Mouse (Mus musculus): Measurements from ENCODE around the gene Dedd. TPM values are rescaled to one million over a fixed set of nuclear protein-coding genes. Genes with fewer than 3 reads are reported as not detected.
"Not testable (repeated sequence)": the region's sequence is repeated elsewhere in the genome, so short reads cannot be mapped to it uniquely, and the experiment has no call there.

The Dedd gene
- polyA plus RNA-seq, 1 experiment from 2014 or later, result 38.6 TPM

DNA sequence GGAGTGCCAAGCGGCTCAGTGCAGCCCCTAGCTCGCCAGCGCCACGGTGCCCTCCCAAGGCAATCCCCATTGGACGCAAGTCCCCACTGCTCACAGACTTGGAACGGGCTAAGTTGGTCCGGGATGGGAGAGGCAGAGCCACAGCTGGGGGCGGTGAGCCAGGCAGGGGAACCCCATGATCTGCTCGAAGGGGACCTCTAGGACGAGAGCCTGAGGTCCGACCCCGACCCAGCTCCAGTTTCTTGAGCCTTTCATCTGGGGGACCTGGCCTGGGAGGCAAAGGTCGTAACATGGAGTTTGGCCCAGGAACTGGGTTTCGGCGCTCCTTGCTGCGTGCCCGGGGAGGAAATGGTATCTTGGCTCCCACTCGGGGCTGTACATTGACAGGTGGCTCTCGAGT is 42.4 kb upstream of the Dedd start:
- WGBS, result 92% methylated on average over 19 of the region's 19 CpGs
- Histone ChIP-seq H3K9ac (0 out of 2 replicates have a peak overlapping the region, but pooled peaks have one; percentile 32), H3K36me3 (peaks cover 62% of the 10 kb centered on the region)

DNA sequence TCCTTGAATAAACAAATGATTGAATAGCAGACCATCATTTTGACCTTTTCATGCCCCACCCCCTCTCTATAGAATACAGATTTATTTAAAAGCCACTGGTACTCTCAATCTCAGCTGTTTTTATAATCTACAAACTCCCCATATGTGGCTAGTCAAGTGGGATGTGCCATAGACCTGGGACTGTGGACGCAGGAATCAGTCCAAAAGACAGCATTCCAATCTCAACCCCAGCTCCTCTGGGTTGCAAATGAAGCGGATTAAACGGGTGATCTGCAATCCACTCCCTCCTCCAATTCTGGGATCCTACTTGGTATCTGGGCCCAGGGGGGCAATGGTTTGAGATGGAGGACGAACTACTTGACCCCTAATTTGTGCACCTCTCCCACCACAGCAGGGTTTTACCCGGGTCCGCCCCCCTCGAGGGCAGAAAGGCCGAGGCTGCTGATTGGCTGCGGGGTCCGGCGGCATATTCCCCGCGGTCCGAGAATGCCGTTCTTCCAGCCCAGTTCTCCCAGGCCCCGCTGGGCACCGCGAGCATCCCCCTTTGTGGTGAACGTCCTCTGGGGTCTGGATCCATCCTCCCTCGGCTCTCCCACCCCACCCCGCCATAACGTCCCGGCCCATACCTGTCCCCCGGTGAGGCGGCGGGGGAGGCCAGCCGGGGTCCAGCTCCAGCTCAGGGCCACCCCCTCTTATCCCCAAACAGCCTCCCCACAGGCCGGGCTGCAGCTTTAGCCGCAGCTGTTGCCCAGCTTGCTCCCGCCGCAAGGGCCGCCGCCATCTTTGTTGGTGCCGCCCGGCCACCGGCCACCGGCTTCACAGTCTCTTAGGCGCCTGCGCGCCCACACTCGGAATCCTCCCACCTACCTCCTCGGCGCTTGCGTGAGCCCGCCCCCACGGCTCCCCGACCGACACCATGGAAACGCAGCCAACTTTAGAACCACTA is 41.5 kb upstream of the Dedd start, which contains the start of gene Usp21:
Usp21 (minus strand) TSS at position 856 of the 946 bp plus-strand sequence.
- WGBS, result under 1% methylated on average over 49 of the region's 49 CpGs
- peak within 1 kb of the TSS; percentile 73 for H3K4me3 ChIP-seq
- peak; percentile 96 for ATAC-seq (ENCODE audit: insufficient number of reproducible peaks, low FRiP score)
- peaks cover 57% of the 10 kb centered on the region for H3K36me3 ChIP-seq
- peaks cover 16% of the 10 kb centered on the region for H3K4me1 ChIP-seq (replicated peaks)
- peak within 1 kb of the TSS; percentile 93 for H3K9ac ChIP-seq
- H3K27me3 ChIP-seq (replicated peaks), result no peaks in the 10 kb centered on the region
- no peaks in the 10 kb centered on the region for H3K9me3 ChIP-seq (replicated peaks)
- peak within 1 kb of the TSS; percentile 88 for H3K27ac ChIP-seq (ENCODE audit: poor library complexity, severe bottlenecking)
- peak within 1 kb of the TSS; percentile 80 for H3K4me2 ChIP-seq

More for the DNA sequence above, 42.4 kb upstream of the Dedd start:
- H3K4me3 ChIP-seq, result peak overlapping the region; percentile 73
- H3K4me1 ChIP-seq (replicated peaks), result peaks cover 22% of the 10 kb centered on the region
- H3K9me3 ChIP-seq (replicated peaks), result no peaks in the 10 kb centered on the region
- H3K27me3 ChIP-seq (replicated peaks), result no peaks in the 10 kb centered on the region
- no peak overlapping the region for H3K27ac ChIP-seq (ENCODE audit: poor library complexity, severe bottlenecking)
- ATAC-seq (ENCODE audit: insufficient number of reproducible peaks, low FRiP score), result no peak
- peak overlapping the region; percentile 80 for H3K4me2 ChIP-seq

DNA sequence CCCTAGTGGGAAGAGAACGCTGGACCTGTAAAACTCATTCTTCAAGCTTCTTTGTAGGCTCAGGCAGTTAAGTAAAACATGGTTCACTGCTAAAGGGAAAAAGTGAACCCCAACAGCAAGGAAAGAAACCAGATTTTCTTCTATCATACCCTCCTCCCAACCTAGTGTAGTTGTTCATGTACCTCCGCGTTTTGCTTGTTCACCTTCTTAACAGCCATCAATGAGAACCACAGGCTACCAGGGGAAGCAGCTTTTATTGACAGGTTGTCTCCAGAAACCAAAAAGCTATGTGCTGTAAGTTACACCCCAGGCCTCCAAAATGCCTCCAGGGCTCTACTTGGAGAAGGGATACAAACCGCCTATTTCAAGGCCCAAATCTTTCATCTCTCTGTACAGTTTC is 40.6 kb upstream of the Dedd start:
- WGBS, result 58% methylated on average over 4 of the region's 4 CpGs
- H3K36me3 ChIP-seq, result peaks cover 49% of the 10 kb centered on the region

DNA sequence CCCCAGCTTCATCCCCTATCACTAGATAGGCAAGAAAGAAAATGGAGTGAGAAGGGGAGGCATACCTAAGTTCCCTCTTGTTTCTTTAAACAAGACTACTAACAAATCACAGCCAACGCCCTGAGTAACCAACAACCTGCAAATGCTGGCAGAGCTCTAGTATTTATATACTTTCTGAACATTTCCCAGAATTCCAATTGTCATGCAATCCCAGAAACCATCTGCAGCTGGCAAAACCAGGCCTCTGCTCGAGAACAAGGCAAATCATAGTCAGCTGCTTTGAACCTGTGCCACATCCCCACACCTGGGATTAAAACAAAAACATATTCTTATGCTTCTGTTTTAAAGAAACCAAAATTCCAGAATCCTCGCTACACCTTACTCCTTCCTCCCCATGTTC is 35.6 kb upstream of the Dedd start:
- Histone ChIP-seq H3K27ac (ENCODE audit: poor library complexity, severe bottlenecking) (no peak overlapping the region), H3K36me3 (peaks cover 18% of the 10 kb centered on the region), H3K4me1 (replicated peaks) (peaks cover 8% of the 10 kb centered on the region), H3K4me2 (peak overlapping the region; percentile 74), H3K9ac (no peak overlapping the region), H3K4me3 (peak overlapping the region; percentile 94; the same call in 1 of the 2 replicates), H3K9me3 (replicated peaks) (no peaks in the 10 kb centered on the region), H3K27me3 (replicated peaks) (peaks cover 12% of the 10 kb centered on the region)
- WGBS, result 89% methylated on average over 3 of the region's 3 CpGs
- no peak for ATAC-seq (ENCODE audit: insufficient number of reproducible peaks, low FRiP score)

More for the DNA sequence above, 40.6 kb upstream of the Dedd start:
- no peaks in the 10 kb centered on the region for H3K27me3 ChIP-seq (replicated peaks)
- peaks cover 17% of the 10 kb centered on the region for H3K4me1 ChIP-seq (replicated peaks)
- H3K4me3 ChIP-seq, result peak overlapping the region; percentile 73
- H3K9ac ChIP-seq, result no peak overlapping the region
- no peak for ATAC-seq (ENCODE audit: insufficient number of reproducible peaks, low FRiP score)
- H3K9me3 ChIP-seq (replicated peaks), result no peaks in the 10 kb centered on the region
- H3K4me2 ChIP-seq, result peak overlapping the region; percentile 80
- H3K27ac ChIP-seq (ENCODE audit: poor library complexity, severe bottlenecking), result peak overlapping the region; percentile 25; the same call in 1 of the 2 replicates

DNA sequence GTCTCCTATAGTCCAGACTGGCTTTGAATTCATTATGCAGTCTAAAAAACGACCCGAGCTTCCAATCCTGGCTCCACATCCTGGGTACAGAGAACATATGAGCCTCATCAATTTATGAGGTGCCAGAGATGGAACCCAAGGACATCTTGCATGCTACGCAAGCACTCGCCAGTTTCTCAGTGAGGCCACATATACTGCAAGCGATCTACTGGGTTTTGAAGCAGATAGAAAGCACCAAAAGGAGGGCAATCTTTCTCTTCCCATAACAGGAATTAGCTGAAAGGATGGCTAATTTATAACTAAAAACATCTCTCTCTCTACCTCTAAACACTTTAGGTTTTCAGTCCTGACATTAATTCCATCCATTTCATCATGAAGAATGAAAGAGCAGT is 35.0 kb upstream of the Dedd start:
- H3K4me2 ChIP-seq, result peak overlapping the region; percentile 74
- no peak for ATAC-seq (ENCODE audit: insufficient number of reproducible peaks, low FRiP score)
- peak overlapping the region; percentile 86 for H3K9ac ChIP-seq
- H3K27me3 ChIP-seq (replicated peaks), result peaks cover 16% of the 10 kb centered on the region
- H3K36me3 ChIP-seq, result peaks cover 12% of the 10 kb centered on the region
- H3K9me3 ChIP-seq (replicated peaks), result no peaks in the 10 kb centered on the region
- peak overlapping the region; percentile 94 for H3K4me3 ChIP-seq
- peaks cover 8% of the 10 kb centered on the region for H3K4me1 ChIP-seq (replicated peaks)
- WGBS, result 42% methylated on average over 5 of the region's 5 CpGs
- peak overlapping the region; percentile 87; the same call in 1 of the 2 replicates for H3K27ac ChIP-seq (ENCODE audit: poor library complexity, severe bottlenecking)

DNA sequence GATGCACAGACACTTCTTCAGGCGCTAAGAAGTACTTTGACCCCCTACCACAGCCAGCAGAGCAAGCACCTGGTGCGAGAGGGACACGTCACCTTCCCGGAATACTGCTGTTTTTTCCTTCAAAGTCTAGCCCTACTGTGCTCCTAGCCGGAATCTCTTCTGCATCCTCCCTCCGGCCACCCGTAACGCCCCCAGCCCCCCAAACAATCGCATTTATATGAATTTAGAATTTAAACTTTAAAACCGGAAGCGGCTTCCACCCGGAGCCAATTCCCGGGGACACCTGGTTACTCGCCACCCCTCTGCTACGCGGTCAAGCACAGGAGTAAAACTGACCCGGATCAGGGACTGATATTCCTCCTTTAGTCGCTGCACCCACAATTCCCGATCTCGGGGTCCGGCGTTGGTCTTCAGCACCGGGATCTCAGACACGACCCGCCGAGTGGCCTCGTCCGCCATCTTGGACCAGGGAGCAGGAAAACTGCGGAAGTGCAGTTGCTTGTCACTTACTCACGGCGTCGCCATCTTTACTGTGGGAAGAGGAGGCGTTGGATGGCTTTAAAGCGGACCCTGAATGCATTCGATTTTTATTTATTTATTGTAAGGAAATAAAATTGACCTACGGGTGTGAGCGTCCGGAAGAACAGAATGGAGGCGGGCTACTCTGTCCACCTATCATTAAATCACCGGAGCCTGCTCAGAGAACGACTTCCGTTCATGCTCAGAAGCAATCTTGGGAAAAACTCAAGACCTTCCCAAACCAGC is 34.5 kb upstream of the Dedd start, which contains the start of gene Ufc1:
Ufc1 (minus strand) TSS at position 727 of the 765 bp plus-strand sequence.
- ATAC-seq (ENCODE audit: insufficient number of reproducible peaks, low FRiP score), result peak; percentile 82
- peaks cover 16% of the 10 kb centered on the region for H3K27me3 ChIP-seq (replicated peaks)
- under 1% methylated on average over 42 of the region's 42 CpGs for whole genome bisulfite sequencing

DNA sequence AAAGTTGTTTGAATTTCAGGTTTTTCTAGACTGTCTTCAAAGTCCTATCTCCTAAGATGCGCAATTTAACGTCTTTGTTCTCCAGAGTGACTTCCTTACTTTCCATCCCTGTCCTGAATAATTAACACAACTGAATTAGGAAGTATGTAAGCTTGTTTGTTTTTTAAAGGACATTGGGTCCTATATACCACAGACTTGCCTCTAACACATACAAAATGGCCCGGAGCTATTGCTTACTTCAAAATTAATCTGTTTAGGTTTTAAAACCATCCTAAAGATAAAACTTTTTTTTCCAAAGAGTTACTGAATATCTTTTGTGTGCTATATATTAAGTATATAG is 33.9 kb upstream of the Dedd start:
- Histone ChIP-seq H3K4me2 (peak overlapping the region; percentile 74), H3K36me3 (peaks cover under 1% of the 10 kb centered on the region), H3K9me3 (replicated peaks) (no peaks in the 10 kb centered on the region), H3K27me3 (replicated peaks) (peaks cover 16% of the 10 kb centered on the region), H3K4me1 (replicated peaks) (peaks cover 8% of the 10 kb centered on the region), H3K27ac (ENCODE audit: poor library complexity, severe bottlenecking) (peak overlapping the region; percentile 87), H3K9ac (peak overlapping the region; percentile 86), H3K4me3 (peak overlapping the region; percentile 94)
- ATAC-seq (ENCODE audit: insufficient number of reproducible peaks, low FRiP score), result no peak
- WGBS, result 18% methylated on average over 3 of the region's 3 CpGs

More for the DNA sequence above, 34.5 kb upstream of the Dedd start, which contains the start of gene Ufc1:
- Histone ChIP-seq H3K4me3 (peak within 1 kb of the TSS; percentile 94), H3K27ac (ENCODE audit: poor library complexity, severe bottlenecking) (peak within 1 kb of the TSS; percentile 87), H3K4me1 (replicated peaks) (peaks cover 8% of the 10 kb centered on the region), H3K36me3 (peaks cover 6% of the 10 kb centered on the region), H3K9ac (peak within 1 kb of the TSS; percentile 86), H3K9me3 (replicated peaks) (no peaks in the 10 kb centered on the region), H3K4me2 (peak within 1 kb of the TSS; percentile 74)

DNA sequence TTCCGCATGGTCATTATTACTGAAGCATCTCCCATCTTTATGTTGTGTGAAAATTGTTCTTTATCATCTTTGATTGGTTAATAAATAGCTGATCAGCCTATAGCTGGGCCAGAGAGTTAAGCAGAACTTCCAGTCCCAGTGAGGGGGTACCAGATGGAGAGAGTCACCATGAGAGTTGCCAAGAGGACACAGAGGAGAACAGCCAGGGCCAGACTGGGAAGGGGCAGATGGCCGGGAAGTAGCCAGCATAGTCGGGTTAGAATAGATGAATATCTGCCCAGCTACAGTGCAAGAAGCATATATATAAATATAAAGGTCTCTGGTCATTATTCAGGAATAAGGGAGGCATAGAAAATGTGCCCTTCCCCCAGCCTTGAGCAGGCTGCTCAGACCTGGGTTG is 30.7 kb upstream of the Dedd start:
- Histone ChIP-seq H3K4me2 (no peak overlapping the region), H3K9ac (no peak overlapping the region), H3K9me3 (replicated peaks) (no peaks in the 10 kb centered on the region), H3K4me1 (replicated peaks) (peaks cover 7% of the 10 kb centered on the region), H3K36me3 (no peaks in the 10 kb centered on the region), H3K4me3 (no peak overlapping the region), H3K27me3 (replicated peaks) (peaks cover 16% of the 10 kb centered on the region), H3K27ac (ENCODE audit: poor library complexity, severe bottlenecking) (no peak overlapping the region)
- WGBS, result 48% methylated on average over 3 of the region's 3 CpGs
- ATAC-seq (ENCODE audit: insufficient number of reproducible peaks, low FRiP score), result no peak

DNA sequence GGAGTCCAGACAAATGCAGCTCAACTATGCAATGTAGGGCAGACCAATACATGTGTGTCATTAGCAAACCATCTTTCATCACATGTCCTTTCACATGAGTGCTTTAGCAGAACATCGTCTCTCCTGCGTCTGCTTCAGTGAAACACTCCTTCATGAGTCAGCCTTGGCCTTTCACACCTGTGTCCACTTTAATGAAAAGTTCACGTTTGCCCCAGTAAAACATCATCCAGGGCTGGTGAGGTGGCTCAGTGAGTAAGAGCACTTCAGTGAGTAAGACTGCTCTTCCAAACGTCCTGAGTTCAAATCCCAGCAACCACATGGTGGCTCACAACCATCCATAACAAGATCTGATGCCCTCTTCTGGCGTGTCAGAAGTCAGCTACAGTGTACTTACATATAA is 22.8 kb upstream of the Dedd start:
- WGBS, result 64% methylated on average over 5 of the region's 5 CpGs
- not testable (repeated sequence) for H3K27ac ChIP-seq (ENCODE audit: poor library complexity, severe bottlenecking); ATAC-seq (ENCODE audit: insufficient number of reproducible peaks, low FRiP score); H3K9me3 ChIP-seq (replicated peaks); H3K4me2 ChIP-seq; H3K9ac ChIP-seq; H3K27me3 ChIP-seq (replicated peaks); H3K4me3 ChIP-seq; H3K4me1 ChIP-seq (replicated peaks); H3K36me3 ChIP-seq

DNA sequence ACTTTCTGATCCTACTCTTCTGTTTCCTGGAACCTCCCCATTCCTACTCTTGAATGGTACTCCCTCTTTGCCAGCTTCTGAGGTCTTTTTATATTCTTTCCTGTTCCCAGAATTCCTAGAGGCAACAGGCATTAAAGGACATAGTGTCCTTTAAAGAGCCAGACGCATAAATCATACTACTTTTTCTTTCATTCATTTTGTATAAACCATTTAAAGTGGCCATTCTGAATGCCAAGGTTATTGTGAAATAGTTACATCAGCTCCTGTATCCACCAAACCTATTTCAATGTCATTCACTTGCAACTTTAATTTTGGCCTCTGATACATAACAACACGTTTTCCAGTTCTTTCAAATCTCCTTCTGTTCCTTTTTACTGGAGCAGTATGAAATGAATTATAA is 19.6 kb upstream of the Dedd start:
- WGBS, result 70% methylated on average over 2 of the region's 2 CpGs
- H3K27me3 ChIP-seq (replicated peaks), result no peaks in the 10 kb centered on the region
- no peaks in the 10 kb centered on the region for H3K36me3 ChIP-seq
- H3K4me1 ChIP-seq (replicated peaks), result peaks cover 4% of the 10 kb centered on the region
- H3K27ac ChIP-seq (ENCODE audit: poor library complexity, severe bottlenecking), result no peak overlapping the region
- H3K4me2 ChIP-seq, result no peak overlapping the region
- H3K9me3 ChIP-seq (replicated peaks), result no peaks in the 10 kb centered on the region
- ATAC-seq (ENCODE audit: insufficient number of reproducible peaks, low FRiP score), result no peak
- no peak overlapping the region for H3K9ac ChIP-seq
- H3K4me3 ChIP-seq, result no peak overlapping the region

DNA sequence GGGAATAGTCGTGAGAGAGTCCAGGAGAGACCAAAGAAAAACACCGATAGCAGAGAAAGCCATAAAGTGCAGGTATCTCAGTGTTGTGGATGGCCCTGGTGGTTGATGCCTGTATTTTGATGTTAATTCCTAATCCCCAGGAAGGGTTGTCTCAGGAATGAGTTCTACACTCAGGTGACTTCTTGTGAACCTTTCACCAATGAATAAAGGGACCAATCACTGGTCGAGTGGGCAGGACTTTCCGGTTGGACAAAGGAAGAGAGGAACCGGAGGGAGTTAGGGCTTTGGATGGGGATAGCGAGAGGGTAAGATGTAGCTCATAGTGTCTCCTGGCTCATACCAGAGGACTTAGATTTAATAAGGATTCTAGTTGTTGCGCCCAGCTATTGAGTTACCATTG is 9.2 kb upstream of the Dedd start:
- Histone ChIP-seq H3K4me3 (peak overlapping the region; percentile 37), H3K27ac (ENCODE audit: poor library complexity, severe bottlenecking) (no peak overlapping the region), H3K4me2 (peak overlapping the region; percentile 62), H3K36me3 (0 out of 2 replicates have a peak, but pooled peaks cover 3% of the 10 kb centered on the region), H3K4me1 (replicated peaks) (0 out of 2 replicates have a peak, but pooled peaks cover 4% of the 10 kb centered on the region), H3K9ac (peak overlapping the region; percentile 35; the same call in 1 of the 2 replicates), H3K27me3 (replicated peaks) (no peaks in the 10 kb centered on the region), H3K9me3 (replicated peaks) (peaks cover 6% of the 10 kb centered on the region; the same call in 1 of the 2 replicates)
- ATAC-seq (ENCODE audit: insufficient number of reproducible peaks, low FRiP score), result no peak
- 19% methylated on average over 7 of the region's 7 CpGs for whole genome bisulfite sequencing

Measured in heart, embryonic 12.5 days (tissue).